Mouse (Mus musculus) C2C12 (cell line): ENCODE measurements around the gene Galk2.

ENCODE experiments used
- MAX ChIP-seq: IDR thresholded peaks from one replicate; pipeline ENCODE4 v1.6.1; 2011; ENCODE audit warnings: mild to moderate bottlenecking, control low read depth
- MYOG ChIP-seq: IDR thresholded peaks from one replicate; pipeline ENCODE4 v1.6.1; 2011; ENCODE audit not compliant: control insufficient read depth, insufficient read length; ENCODE audit errors: extremely low read depth

DNA sequence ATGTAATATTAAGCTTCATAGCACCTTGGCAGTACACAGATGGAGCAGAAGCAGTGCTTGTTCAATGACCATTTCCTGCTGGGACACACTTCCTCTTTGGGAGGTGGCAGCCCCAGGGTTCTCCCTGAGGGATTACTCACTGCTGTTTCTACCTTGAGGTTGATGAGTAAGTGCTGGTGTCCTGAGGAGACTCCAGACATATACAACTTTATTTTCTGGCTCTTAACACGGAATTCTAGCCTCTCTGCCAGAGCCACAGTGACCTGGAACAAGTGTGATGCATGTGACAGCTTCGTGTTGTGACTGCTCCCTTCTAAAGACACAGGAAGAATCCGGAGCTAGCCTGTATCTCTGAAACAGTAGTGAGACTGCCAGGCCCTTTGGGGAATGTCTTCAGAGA, 75.1 kb downstream of the Galk2 start:
- TF ChIP-seq MAX = peak; percentile 95
- no peak for TF ChIP-seq MYOG
